Mouse (Mus musculus): ENCODE results near the gene Olfr1555-ps1.
"Not testable (repeated sequence)": the region's sequence is repeated elsewhere in the genome, so short reads cannot be mapped to it uniquely, and the experiment has no call there.

Gene Olfr1555-ps1

GRCm38 (mm10) chr19:12170062-12170599 is at the start of gene Olfr1555-ps1:
Gene Olfr1555-ps1, minus strand, starts transcription at chr19:12170112.
- DNase-seq = not testable (repeated sequence)

- DNase-seq = no peak
Observed at GRCm38 (mm10) chr19:12200334-12200733, 30.4 kb upstream of the Olfr1555-ps1 start, which contains the start of gene Olfr1431. Gene Olfr1431, plus strand, starts transcription at chr19:12200634.

DNA sequence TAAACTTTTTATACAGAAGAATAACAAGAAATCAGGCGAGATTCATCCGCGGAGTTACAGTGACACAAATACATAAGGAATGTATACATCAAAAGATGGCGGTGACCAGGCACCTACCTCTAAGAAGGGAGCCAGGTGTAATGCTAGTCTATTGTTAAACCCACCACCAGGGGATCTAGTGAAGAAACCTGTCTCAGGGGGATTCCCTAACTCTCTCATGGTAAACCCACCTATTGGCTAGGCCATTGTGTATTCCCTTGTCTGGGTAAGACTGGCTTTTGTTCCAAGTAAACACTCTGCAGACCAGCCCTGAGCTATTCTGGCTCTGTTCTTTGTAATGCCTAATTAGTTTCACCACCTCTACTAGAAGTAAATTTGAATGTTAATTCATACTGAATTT is 29.2 kb upstream of the Olfr1555-ps1 start:
- DNase-seq = not testable (repeated sequence)

DNA sequence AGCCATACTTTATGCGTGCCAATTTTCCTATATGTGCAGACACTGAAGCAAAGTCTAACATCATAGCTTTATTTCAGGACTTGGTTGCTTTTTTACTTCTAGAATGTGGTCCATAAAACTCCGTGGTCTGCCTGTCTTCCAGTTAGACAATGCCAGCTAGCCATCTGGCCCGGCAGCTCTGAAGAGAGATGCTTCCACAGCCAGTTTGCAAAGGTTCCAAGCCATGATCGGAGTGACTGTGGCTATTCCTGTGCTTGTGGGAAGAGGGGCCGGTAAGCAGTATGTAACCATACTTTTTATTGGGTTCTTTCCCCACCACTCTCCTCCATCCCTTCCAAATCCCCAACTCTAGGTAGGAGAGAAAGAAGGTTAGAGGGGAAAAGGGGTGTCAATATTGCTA is 5.5 kb upstream of the Olfr1555-ps1 start:
- DNase-seq = not testable (repeated sequence)

DNA sequence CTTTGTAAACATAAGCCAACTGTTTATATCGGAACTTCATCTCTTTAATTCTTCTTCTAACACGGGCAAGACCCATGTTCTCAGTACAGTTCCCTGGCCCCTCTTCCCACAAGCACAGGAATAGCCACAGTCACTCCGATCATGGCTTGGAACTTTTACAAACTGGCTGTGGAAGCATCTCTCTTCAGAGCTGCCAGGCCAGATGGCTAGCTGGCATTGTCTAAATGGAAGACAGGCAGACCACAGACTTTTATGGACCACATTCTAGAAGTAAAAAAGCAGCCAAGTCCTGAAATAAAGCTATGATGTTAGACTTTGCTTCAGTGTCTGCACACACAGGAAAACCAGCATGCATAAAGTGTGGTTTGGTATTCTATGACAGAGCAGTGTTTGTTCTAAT is 24.5 kb downstream of the Olfr1555-ps1 start:
- no peak for DNase-seq

DNA sequence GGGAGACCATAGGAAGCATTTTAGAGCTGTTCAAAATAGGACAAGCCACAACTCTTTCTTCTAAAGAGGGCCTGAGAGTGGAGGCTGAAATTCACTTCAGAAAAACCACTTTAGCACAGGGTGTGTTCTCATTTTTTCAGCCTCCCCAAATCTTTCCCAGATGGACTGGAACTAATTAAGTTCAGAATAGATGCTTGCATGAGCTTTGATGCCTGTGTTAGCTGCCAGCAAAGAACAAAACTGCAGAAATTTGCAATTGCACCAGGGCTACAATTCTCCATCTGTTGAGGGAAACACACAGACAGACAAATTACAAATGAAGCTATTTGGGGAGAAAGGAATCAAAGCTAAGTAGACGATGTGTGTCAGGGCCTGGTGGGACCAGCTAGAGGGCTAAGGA is 26.6 kb downstream of the Olfr1555-ps1 start:
- DNase-seq = no peak

- DNase-seq = no peak
Observed at GRCm38 (mm10) chr19:12134289-12134688, 35.6 kb downstream of the Olfr1555-ps1 start.

- DNase-seq = no peak
Observed at GRCm38 (mm10) chr19:12123103-12123502, 46.8 kb downstream of the Olfr1555-ps1 start, which contains the start of gene Olfr76. Gene Olfr76, minus strand, starts transcription at chr19:12123203.

DNA sequence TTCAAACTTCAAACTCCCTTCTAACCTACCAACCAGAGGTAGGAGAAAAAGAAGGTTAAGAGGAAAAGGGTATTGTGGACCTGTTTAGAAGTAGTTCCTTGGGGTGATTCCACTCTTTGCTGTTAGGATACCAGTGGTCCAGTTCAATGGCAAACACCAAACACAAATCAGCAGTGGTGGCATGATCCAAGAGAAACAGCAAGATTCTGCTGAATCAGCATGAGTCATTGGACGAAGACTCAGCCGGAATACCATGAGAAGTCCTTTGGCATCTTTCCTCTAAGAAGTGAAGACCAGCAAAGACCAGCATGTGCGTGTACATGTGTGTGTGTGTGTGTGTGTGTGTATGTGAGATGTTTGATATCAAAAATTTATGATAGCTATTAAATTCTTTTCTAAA is 53.4 kb downstream of the Olfr1555-ps1 start:
- no peak for DNase-seq

DNA sequence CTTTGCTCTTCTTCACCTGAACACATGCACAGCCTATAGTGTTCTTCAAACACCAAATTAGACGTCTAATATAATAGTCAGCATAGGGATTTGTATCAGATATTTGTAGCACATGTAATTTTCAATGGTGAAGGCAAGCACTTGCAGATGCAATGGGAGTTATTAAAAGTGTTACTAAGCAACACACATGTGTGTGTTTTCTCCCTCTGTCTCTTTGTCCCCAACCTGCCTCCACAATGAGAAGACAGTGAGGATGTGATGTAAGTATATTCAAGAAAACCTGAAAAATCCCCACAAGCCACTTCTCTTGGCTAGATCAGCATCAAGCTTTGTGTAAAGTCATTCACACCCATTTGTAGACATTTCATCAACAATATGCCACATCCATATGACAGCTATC is 54.1 kb downstream of the Olfr1555-ps1 start, which contains the start of gene Olfr1428:
TSS of gene Olfr1428 (minus strand) at position 101 of the 400 bp plus-strand sequence.
- no peak for DNase-seq
